Mouse (Mus musculus): ENCODE results near the gene Abcg8. TPM values are rescaled to one million over a fixed set of nuclear protein-coding genes. Genes with fewer than 3 reads are reported as not detected.

Gene Abcg8
- total and polyA plus RNA-seq, 3 experiments = 0.04 TPM; not detected in 2

DNA sequence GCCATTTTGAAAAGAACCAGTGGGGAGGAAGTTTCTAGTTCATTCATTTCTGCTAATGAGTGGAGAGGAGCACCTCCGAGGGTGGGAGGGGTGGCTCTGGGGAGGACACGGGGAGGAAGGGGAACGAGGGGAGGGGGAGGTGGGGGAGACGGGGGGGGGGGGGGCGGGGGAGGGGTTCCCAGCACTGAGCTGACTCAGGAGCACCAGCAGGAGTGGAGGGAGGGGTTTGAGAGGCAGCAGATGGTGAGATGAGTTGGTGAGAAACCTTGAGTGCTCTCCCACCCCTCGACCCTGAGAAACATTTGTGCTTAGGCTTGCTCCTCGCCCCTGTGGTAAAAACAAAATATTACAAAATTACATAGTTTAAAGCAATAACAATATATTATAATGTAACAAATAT is 30.2 kb upstream of the Abcg8 start:
- in situ Hi-C loops (cut with MboI; ENCODE audit: low pct_ligation_motif_present, low pct_unique_long_range_greater_than_20kb, low sequenced_read_pairs) (no loop called here), dilution Hi-C loops (cut with MboI; ENCODE audit: extremely low pct_ligation_motif_present, extremely low pct_unique_long_range_greater_than_20kb, low sequenced_read_pairs) (no loop called here)
- H3K4me2 ChIP-seq (ENCODE audit: insufficient read depth, low read depth, poor library complexity, severe bottlenecking) = no peak overlapping the region

DNA sequence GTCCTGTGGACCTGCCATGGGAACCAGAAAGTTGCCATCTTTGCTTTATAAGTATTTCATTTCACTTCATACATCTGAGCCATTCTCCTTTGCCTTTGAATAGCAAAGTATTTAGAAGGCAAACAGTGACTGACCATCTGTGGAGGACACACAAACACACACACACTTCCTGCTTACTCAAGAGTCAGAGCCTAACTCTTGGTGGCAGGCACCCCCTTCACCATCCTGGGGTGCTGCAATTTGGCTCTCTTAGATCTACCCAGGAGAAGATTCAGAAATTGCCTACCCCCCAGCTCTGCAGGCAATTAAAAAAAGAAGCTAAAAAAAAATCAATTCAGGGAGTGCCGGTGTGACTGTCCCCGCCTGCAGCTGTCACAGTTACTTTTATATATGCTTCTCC is 29.6 kb upstream of the Abcg8 start:
- TF ChIP-seq MAZ (IDR thresholded peaks at IDR 0.05; ENCODE audit: low read depth, low read length) = no peak
- TF ChIP-seq RAD21 (IDR thresholded peaks at IDR 0.05; ENCODE audit: low read depth, low read length) = no peak
- no peak for TF ChIP-seq USF2 (conservative IDR thresholded peaks at IDR 0.05; ENCODE audit: low read depth, low read length)
- no peak for TF ChIP-seq ZNF384 (IDR thresholded peaks at IDR 0.05; ENCODE audit: low read depth, low read length)
- TF ChIP-seq EP300 (IDR thresholded peaks at IDR 0.05; ENCODE audit: low read length) = no peak
- TF ChIP-seq MAFK (IDR thresholded peaks at IDR 0.05; ENCODE audit: insufficient replicate concordance, low read length) = no peak
- TF ChIP-seq CHD1 (IDR thresholded peaks at IDR 0.05; ENCODE audit: low read depth, low read length) = no peak
- TF ChIP-seq UBTF (IDR thresholded peaks at IDR 0.05; ENCODE audit: low read depth, low read length) = no peak
- no peak for TF ChIP-seq CTCF (conservative IDR thresholded peaks at IDR 0.05 in 1 of 2, IDR thresholded peaks at IDR 0.05 in 1 of 2; ENCODE audit: low read depth in 2 of 2, low read length in 2 of 2)
- TF ChIP-seq KAT2A (IDR thresholded peaks at IDR 0.05; ENCODE audit: insufficient replicate concordance, low read length) = no peak
- no peak for TF ChIP-seq CHD2 (IDR thresholded peaks at IDR 0.05; ENCODE audit: low read length)
- no peak for TF ChIP-seq SMC3 (IDR thresholded peaks at IDR 0.05; ENCODE audit: low read depth, low read length)
- no peak for TF ChIP-seq NELFE (IDR thresholded peaks at IDR 0.05; ENCODE audit: low read depth, low read length)
- TF ChIP-seq USF1 (IDR thresholded peaks at IDR 0.05; ENCODE audit: low read depth, low read length) = no peak
- peaks cover 6 to 9% of the 10 kb centered on the region in 2 experiments for H3K4me1 ChIP-seq (ENCODE audit: control insufficient read depth in 1 of 2, insufficient read depth in 2 of 2)
- no peak for DNase-seq (ENCODE audit: extremely low read depth)
- in situ Hi-C loops (cut with MboI; ENCODE audit: low pct_ligation_motif_present, low pct_unique_long_range_greater_than_20kb, low sequenced_read_pairs) = no loop called here
- no peak overlapping the region for H3K4me2 ChIP-seq (ENCODE audit: insufficient read depth, low read depth, poor library complexity, severe bottlenecking)
- dilution Hi-C loops (cut with MboI; ENCODE audit: extremely low pct_ligation_motif_present, extremely low pct_unique_long_range_greater_than_20kb, low sequenced_read_pairs) = no loop called here
- peaks cover 7 to 21% of the 10 kb centered on the region in 2 experiments for H3K36me3 ChIP-seq (replicated peaks in 1 of 2; ENCODE audit: control insufficient read depth in 1 of 2, insufficient read depth in 1 of 2, low read length in 1 of 2)
- no peak overlapping the region for H3K9ac ChIP-seq (ENCODE audit: insufficient read depth, low read depth)
- H3K79me2 ChIP-seq (replicated peaks; ENCODE audit: control insufficient read depth, extremely low read depth, insufficient read depth, poor library complexity, severe bottlenecking) = no peaks in the 10 kb centered on the region
- no peaks in the 10 kb centered on the region for H3K9me3 ChIP-seq (replicated peaks; ENCODE audit: low read length)
- H3K27ac ChIP-seq (ENCODE audit: insufficient read depth, low read depth) = no peak overlapping the region
- no peaks in the 10 kb centered on the region for H3K27me3 ChIP-seq (replicated peaks)
- no peak overlapping the region for H3K4me3 ChIP-seq (replicated peaks in 1 of 3; ENCODE audit: low read depth in 2 of 3, low read length in 2 of 3, poor library complexity in 1 of 3)

More for the DNA sequence above, 30.2 kb upstream of the Abcg8 start:
- peaks cover 7 to 23% of the 10 kb centered on the region in 2 experiments for H3K36me3 ChIP-seq (replicated peaks in 1 of 2; ENCODE audit: control insufficient read depth in 1 of 2, insufficient read depth in 1 of 2, low read length in 1 of 2)
- DNase-seq (ENCODE audit: extremely low read depth) = no peak
- TF ChIP-seq ETS1 (conservative IDR thresholded peaks at IDR 0.05; ENCODE audit: low read depth, low read length) = no peak
- TF ChIP-seq PAX5 (IDR thresholded peaks at IDR 0.05; ENCODE audit: low read length) = no peak
- no peak for TF ChIP-seq POLR2AphosphoS2 (IDR thresholded peaks at IDR 0.05; ENCODE audit: low read depth, low read length)
- TF ChIP-seq GABPA (IDR thresholded peaks at IDR 0.05; ENCODE audit: insufficient replicate concordance, low read depth, low read length) = no peak
- TF ChIP-seq NELFE (IDR thresholded peaks at IDR 0.05; ENCODE audit: low read depth, low read length) = no peak
- TF ChIP-seq BHLHE40 (IDR thresholded peaks at IDR 0.05; ENCODE audit: low read depth, low read length) = no peak
- no peaks in the 10 kb centered on the region for H3K27me3 ChIP-seq (replicated peaks)
- no peak overlapping the region for H3K27ac ChIP-seq (ENCODE audit: insufficient read depth, low read depth)
- no peak overlapping the region for H3K9ac ChIP-seq (ENCODE audit: insufficient read depth, low read depth)
- no peaks in the 10 kb centered on the region for H3K79me2 ChIP-seq (replicated peaks; ENCODE audit: control insufficient read depth, extremely low read depth, insufficient read depth, poor library complexity, severe bottlenecking)
- no peaks in the 10 kb centered on the region for H3K9me3 ChIP-seq (replicated peaks; ENCODE audit: low read length)
- peaks cover 6 to 9% of the 10 kb centered on the region in 2 experiments for H3K4me1 ChIP-seq (ENCODE audit: control insufficient read depth in 1 of 2, insufficient read depth in 2 of 2)
- H3K4me3 ChIP-seq (replicated peaks in 1 of 3; ENCODE audit: low read depth in 2 of 3, low read length in 2 of 3, poor library complexity in 1 of 3) = no peak overlapping the region
